Mouse (Mus musculus) liver, embryonic 14.5 days (tissue): ENCODE results near the gene Fbxw11.

Source experiments
- CTCF ChIP-seq: IDR thresholded peaks from 2 replicates; pipeline ENCODE4 v1.5.1; 2016; ENCODE audit warnings: antibody characterized with exemption, low read depth, control low read depth
- EP300 ChIP-seq: IDR thresholded peaks from 2 replicates; pipeline ENCODE4 v1.6.1; 2016; ENCODE audit warnings: antibody characterized with exemption, low read depth

GRCm38 (mm10) chr11:32745466-32745865 lies 102.9 kb downstream of the Fbxw11 start:
- TF ChIP-seq EP300 = no peak
- no peak for TF ChIP-seq CTCF
